Mouse (Mus musculus) kidney, adult 18-20 months (tissue): ENCODE results near the gene Olfr703.

ENCODE experiments used
- DNase-seq: peaks from one replicate; pipeline ENCODE4 v3.0.0; 2021

Gene Olfr703

GRCm38 (mm10) chr7:106843060-106843459 is at the start of gene Olfr703:
TSS of gene Olfr703 (plus strand) at chr7:106843360.
- DNase-seq: no peak

GRCm38 (mm10) chr7:106808734-106809133 is 34.4 kb upstream of the Olfr703 start, which contains the start of gene Olfr700:
TSS of gene Olfr700 (minus strand) at chr7:106808834.
- no peak for DNase-seq

- no peak for DNase-seq
Measured at GRCm38 (mm10) chr7:106813829-106814228, 29.3 kb upstream of the Olfr703 start, which contains the start of gene Olfr701. TSS of gene Olfr701 (plus strand) at chr7:106814129.

- no peak for DNase-seq
Measured at GRCm38 (mm10) chr7:106815775-106816174, 27.4 kb upstream of the Olfr703 start.

GRCm38 (mm10) chr7:106818414-106818813 is 24.7 kb upstream of the Olfr703 start:
- no peak for DNase-seq

- no peak for DNase-seq
Measured at GRCm38 (mm10) chr7:106833793-106834192, 9.4 kb upstream of the Olfr703 start, which contains the start of gene Olfr702. TSS of gene Olfr702 (minus strand) at chr7:106833893.

- DNase-seq: no peak
Measured at GRCm38 (mm10) chr7:106862885-106863284, 19.7 kb downstream of the Olfr703 start, which contains the start of gene Olfr704. TSS of gene Olfr704 (plus strand) at chr7:106863185.

- DNase-seq: no peak
Measured at GRCm38 (mm10) chr7:106876791-106877190, 33.6 kb downstream of the Olfr703 start, which contains the start of gene Olfr705. TSS of gene Olfr705 (minus strand) at chr7:106876891.

- no peak for DNase-seq
Measured at GRCm38 (mm10) chr7:106888062-106888461, 44.9 kb downstream of the Olfr703 start, which contains the start of gene Olfr706. TSS of gene Olfr706 (minus strand) at chr7:106888162.
